Mouse (Mus musculus): ENCODE results near the gene Adprhl1. TPM values are rescaled to one million over a fixed set of nuclear protein-coding genes. Genes with fewer than 3 reads are reported as not detected.

Gene Adprhl1
- polyA plus RNA-seq, 1 experiment = not detected

DNA sequence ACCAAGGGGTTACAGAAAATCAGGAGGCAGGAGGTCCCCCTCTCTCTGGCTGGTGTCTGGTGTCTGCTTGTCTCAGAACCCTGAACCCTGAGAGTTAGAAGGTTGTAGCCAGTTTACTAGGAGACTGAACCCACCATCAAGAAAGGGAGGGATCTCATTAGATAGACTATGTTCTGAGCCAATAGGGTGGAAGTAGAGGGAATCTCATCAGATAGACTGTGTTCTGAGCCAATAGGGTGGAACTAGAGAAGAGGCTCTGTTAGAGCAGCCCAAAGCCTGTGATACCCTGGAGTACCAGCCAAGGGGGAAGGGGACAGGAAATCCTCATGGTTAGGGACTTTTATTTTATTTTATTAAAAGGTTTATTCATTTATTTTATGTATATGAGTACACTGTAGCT, 36.0 kb downstream of the Adprhl1 start:
- TF ChIP-seq CTCF (IDR thresholded peaks at IDR 0.05; ENCODE audit: extremely low read depth, insufficient read length, insufficient replicate concordance, low read depth, low read length) (no peak), POLR2A (IDR thresholded peaks at IDR 0.05; ENCODE audit: low read depth, low read length) (no peak)
- no peaks in the 10 kb centered on the region for H3K27me3 ChIP-seq (ENCODE audit: control insufficient read depth, insufficient read depth, low read length)
- peaks cover 2% of the 10 kb centered on the region; the same call in 1 of the 2 replicates for H3K4me1 ChIP-seq (ENCODE audit: control insufficient read depth, insufficient read depth, insufficient read length, low read length)
- no peaks in the 10 kb centered on the region for H3K36me3 ChIP-seq (ENCODE audit: control insufficient read depth, insufficient read depth, low read length)
- no peak overlapping the region for H3K27ac ChIP-seq (ENCODE audit: insufficient read depth, low read depth, low read length)
- no peak overlapping the region for H3K4me3 ChIP-seq (ENCODE audit: low read depth, low read length)

- Histone ChIP-seq H3K27me3 (ENCODE audit: control insufficient read depth, insufficient read depth, low read length) (no peaks in the 10 kb centered on the region), H3K4me1 (ENCODE audit: control insufficient read depth, insufficient read depth, insufficient read length, low read length) (peaks cover 2% of the 10 kb centered on the region; the same call in 1 of the 2 replicates), H3K27ac (ENCODE audit: insufficient read depth, low read depth, low read length) (no peak overlapping the region), H3K4me3 (ENCODE audit: low read depth, low read length) (no peak overlapping the region), H3K36me3 (ENCODE audit: control insufficient read depth, insufficient read depth, low read length) (no peaks in the 10 kb centered on the region)
- TF ChIP-seq POLR2A (IDR thresholded peaks at IDR 0.05; ENCODE audit: low read depth, low read length) (no peak), CTCF (IDR thresholded peaks at IDR 0.05; ENCODE audit: extremely low read depth, insufficient read length, insufficient replicate concordance, low read depth, low read length) (no peak)
- 44% methylated on average over 5 of the region's 5 CpGs for WGBS
Observed at GRCm38 (mm10) chr8:13217093-13217492, 36.9 kb downstream of the Adprhl1 start.

DNA sequence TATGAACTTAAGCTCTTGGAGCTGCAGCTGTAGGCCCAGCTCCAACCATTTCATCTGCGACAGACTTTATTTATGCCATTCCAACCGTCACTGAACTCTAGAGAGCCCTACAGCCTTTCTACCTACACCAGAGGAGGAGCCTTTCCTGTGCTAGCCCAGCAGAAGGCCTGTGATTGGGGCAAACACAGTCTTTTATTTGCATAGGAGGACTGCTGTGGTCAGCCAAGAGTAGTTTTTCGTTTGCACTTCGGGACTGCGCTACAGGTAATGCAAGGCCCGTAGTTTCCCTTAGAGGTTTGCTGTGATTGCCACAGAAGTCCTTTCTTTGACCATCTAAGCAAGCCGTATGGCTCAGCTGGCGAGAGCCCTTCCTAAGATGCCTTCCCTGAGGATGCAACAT, 37.6 kb downstream of the Adprhl1 start:
- peaks cover 2% of the 10 kb centered on the region; the same call in 1 of the 2 replicates for H3K4me1 ChIP-seq (ENCODE audit: control insufficient read depth, insufficient read depth, insufficient read length, low read length)
- H3K27me3 ChIP-seq (ENCODE audit: control insufficient read depth, insufficient read depth, low read length) = no peaks in the 10 kb centered on the region
- TF ChIP-seq CTCF (IDR thresholded peaks at IDR 0.05; ENCODE audit: extremely low read depth, insufficient read length, insufficient replicate concordance, low read depth, low read length) = no peak
- no peak overlapping the region for H3K4me3 ChIP-seq (ENCODE audit: low read depth, low read length)
- H3K27ac ChIP-seq (ENCODE audit: insufficient read depth, low read depth, low read length) = no peak overlapping the region
- WGBS = 69% methylated on average over 8 of the region's 8 CpGs
- no peaks in the 10 kb centered on the region for H3K36me3 ChIP-seq (ENCODE audit: control insufficient read depth, insufficient read depth, low read length)

- Histone ChIP-seq H3K4me3 (ENCODE audit: low read depth, low read length) (no peak overlapping the region), H3K27ac (ENCODE audit: insufficient read depth, low read depth, low read length) (no peak overlapping the region), H3K27me3 (ENCODE audit: control insufficient read depth, insufficient read depth, low read length) (no peaks in the 10 kb centered on the region), H3K4me1 (ENCODE audit: control insufficient read depth, insufficient read depth, insufficient read length, low read length) (peaks cover 2% of the 10 kb centered on the region; the same call in 1 of the 2 replicates), H3K36me3 (ENCODE audit: control insufficient read depth, insufficient read depth, low read length) (no peaks in the 10 kb centered on the region)
- WGBS = 28% methylated on average over 10 of the region's 10 CpGs
- no peak for TF ChIP-seq POLR2A (IDR thresholded peaks at IDR 0.05; ENCODE audit: low read depth, low read length)
- peak; percentile 82; the same call in 1 of the 2 replicates for TF ChIP-seq CTCF (IDR thresholded peaks at IDR 0.05; ENCODE audit: extremely low read depth, insufficient read length, insufficient replicate concordance, low read depth, low read length)
Observed at GRCm38 (mm10) chr8:13213479-13214268, 40.3 kb downstream of the Adprhl1 start.

DNA sequence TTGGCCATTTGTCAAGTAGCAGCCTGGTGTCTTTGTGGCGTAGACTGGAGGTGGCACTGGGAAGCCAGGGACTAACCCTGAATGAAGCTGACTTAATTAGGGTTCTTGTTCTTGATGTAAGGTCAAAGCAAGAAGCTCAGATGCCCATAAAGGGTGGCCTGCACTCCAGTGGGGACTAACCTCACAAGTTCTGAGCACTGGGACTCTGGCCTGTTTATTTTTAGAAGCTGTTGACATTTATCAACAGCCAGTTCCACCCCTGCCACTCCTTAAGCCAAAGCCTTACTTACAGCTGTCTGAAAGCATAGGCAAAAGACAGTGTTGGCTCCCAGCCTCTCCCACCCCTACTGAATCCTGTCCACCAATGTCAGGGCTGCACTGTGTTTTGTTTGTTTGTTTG, 44.2 kb downstream of the Adprhl1 start:
- no peaks in the 10 kb centered on the region for H3K27me3 ChIP-seq (ENCODE audit: control insufficient read depth, insufficient read depth, low read length)
- TF ChIP-seq CTCF (IDR thresholded peaks at IDR 0.05; ENCODE audit: extremely low read depth, insufficient read length, insufficient replicate concordance, low read depth, low read length) (no peak), POLR2A (IDR thresholded peaks at IDR 0.05; ENCODE audit: low read depth, low read length) (no peak)
- H3K36me3 ChIP-seq (ENCODE audit: control insufficient read depth, insufficient read depth, low read length) = no peaks in the 10 kb centered on the region
- 54% methylated on average over 1 of the region's 1 CpGs for WGBS
- H3K4me1 ChIP-seq (ENCODE audit: control insufficient read depth, insufficient read depth, insufficient read length, low read length) = peaks cover 13% of the 10 kb centered on the region
- H3K4me3 ChIP-seq (ENCODE audit: low read depth, low read length) = no peak overlapping the region
- H3K27ac ChIP-seq (ENCODE audit: insufficient read depth, low read depth, low read length) = no peak overlapping the region

DNA sequence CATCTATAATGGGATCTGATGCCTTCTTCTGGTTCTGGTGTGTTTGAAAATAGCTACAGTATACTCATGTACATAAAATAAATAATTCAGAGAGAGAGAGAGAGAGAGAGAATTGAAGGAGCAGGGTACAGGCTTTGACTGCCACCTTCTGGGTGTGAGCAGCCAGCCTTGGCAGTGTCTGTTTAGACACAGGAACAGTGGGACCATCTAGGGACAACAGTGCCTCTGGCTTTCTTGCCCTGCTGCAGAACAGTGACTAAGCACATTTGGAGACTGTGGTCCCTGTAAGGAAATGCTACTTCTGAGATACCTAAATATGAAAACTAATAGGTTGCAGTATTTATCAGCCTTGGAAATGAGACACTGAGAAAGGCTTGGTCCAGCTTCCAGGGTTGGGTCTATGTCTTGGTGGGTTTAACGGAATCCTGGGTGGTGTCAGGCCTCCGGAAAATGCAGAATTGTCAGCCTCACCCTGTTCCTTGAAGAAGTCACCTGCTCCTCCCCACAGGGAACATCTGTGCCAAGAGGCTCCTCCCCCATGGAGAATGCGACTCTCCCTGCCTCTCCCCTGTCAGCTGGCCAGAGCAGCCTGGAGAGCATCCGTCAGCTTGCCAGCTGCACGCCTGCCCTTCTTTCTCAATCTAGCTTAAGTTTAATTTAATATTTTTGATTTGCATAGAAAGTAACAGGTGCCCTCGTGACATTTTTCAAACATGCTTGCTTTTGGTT, 45.2 kb downstream of the Adprhl1 start:
- no peaks in the 10 kb centered on the region for H3K36me3 ChIP-seq (ENCODE audit: control insufficient read depth, insufficient read depth, low read length)
- no peak overlapping the region for H3K27ac ChIP-seq (ENCODE audit: insufficient read depth, low read depth, low read length)
- no peaks in the 10 kb centered on the region for H3K27me3 ChIP-seq (ENCODE audit: control insufficient read depth, insufficient read depth, low read length)
- H3K4me3 ChIP-seq (ENCODE audit: low read depth, low read length) = no peak overlapping the region
- peaks cover 17% of the 10 kb centered on the region for H3K4me1 ChIP-seq (ENCODE audit: control insufficient read depth, insufficient read depth, insufficient read length, low read length)
- peak; percentile 21; the same call in 1 of the 2 replicates for TF ChIP-seq CTCF (IDR thresholded peaks at IDR 0.05; ENCODE audit: extremely low read depth, insufficient read length, insufficient replicate concordance, low read depth, low read length)
- no peak for TF ChIP-seq POLR2A (IDR thresholded peaks at IDR 0.05; ENCODE audit: low read depth, low read length)
- 22% methylated on average over 6 of the region's 6 CpGs for WGBS

GRCm38 (mm10) chr8:13206290-13206689, 47.7 kb downstream of the Adprhl1 start:
- H3K4me3 ChIP-seq (ENCODE audit: low read depth, low read length) = no peak overlapping the region
- no peak for TF ChIP-seq POLR2A (IDR thresholded peaks at IDR 0.05; ENCODE audit: low read depth, low read length)
- no peak for TF ChIP-seq CTCF (IDR thresholded peaks at IDR 0.05; ENCODE audit: extremely low read depth, insufficient read length, insufficient replicate concordance, low read depth, low read length)
- no peak overlapping the region; the same call in 1 of the 2 replicates for H3K27ac ChIP-seq (ENCODE audit: insufficient read depth, low read depth, low read length)
- 14% methylated on average over 5 of the region's 5 CpGs for WGBS
- 0 out of 2 replicates have a peak, but pooled peaks cover 1% of the 10 kb centered on the region for H3K36me3 ChIP-seq (ENCODE audit: control insufficient read depth, insufficient read depth, low read length)
- peaks cover 23% of the 10 kb centered on the region for H3K4me1 ChIP-seq (ENCODE audit: control insufficient read depth, insufficient read depth, insufficient read length, low read length)
- no peaks in the 10 kb centered on the region for H3K27me3 ChIP-seq (ENCODE audit: control insufficient read depth, insufficient read depth, low read length)
